Mouse (Mus musculus) megakaryocyte-erythroid progenitor cell, adult 5 weeks (primary cell): ENCODE measurements around the gene Aspscr1. TPM values are rescaled to one million over a fixed set of nuclear protein-coding genes. Genes with fewer than 3 reads are reported as not detected.

Source experiments
- polyA plus RNA-seq: library from polyadenylated mRNA; stranded (reverse); fragments of >175 nt; gene quantifications from 2 replicates; pipeline ENCODE4 v1.2.3, GENCODE M21; 2012

Gene Aspscr1
- polyA plus RNA-seq: 360 and 376 TPM in 2 replicates

GRCm38 (mm10) chr11:120672687-120673593, at the start of gene Aspscr1:
Gene Aspscr1 (plus strand): TSS chr11:120672973.

GRCm38 (mm10) chr11:120625152-120625775, 47.5 kb upstream of the Aspscr1 start, which contains the start of gene Sirt7:
Gene Sirt7 (minus strand): TSS chr11:120625240.

GRCm38 (mm10) chr11:120633520-120634343, 39.0 kb upstream of the Aspscr1 start, which contains the start of gene Mafg:
Gene Mafg (minus strand): TSS chr11:120633600.

GRCm38 (mm10) chr11:120643601-120643987, 29.2 kb upstream of the Aspscr1 start, which contains the start of gene Pycr1:
Gene Pycr1 (minus strand): TSS chr11:120643769.

GRCm38 (mm10) chr11:120648001-120648476, 24.7 kb upstream of the Aspscr1 start, which contains the start of gene Myadml2:
Gene Myadml2 (minus strand): TSS chr11:120648158.

GRCm38 (mm10) chr11:120661076-120661460, 11.7 kb upstream of the Aspscr1 start, which contains the start of gene Notum:
Gene Notum (minus strand): TSS chr11:120661175.

GRCm38 (mm10) chr11:120713580-120714518, 41.1 kb downstream of the Aspscr1 start, which contains the start of the genes Cenpx and Lrrc45:
Gene Cenpx (minus strand): TSS chr11:120713738.
Gene Lrrc45 (plus strand): TSS chr11:120713925.

GRCm38 (mm10) chr11:120721124-120722066, 48.6 kb downstream of the Aspscr1 start, which contains the start of gene Rac3:
Gene Rac3 (plus strand): TSS chr11:120721470.

GRCm38 (mm10) chr11:120727169-120727527, 54.4 kb downstream of the Aspscr1 start, which contains the start of gene Dcxr:
Gene Dcxr (minus strand): TSS chr11:120727281.

GRCm38 (mm10) chr11:120731858-120732680, 59.3 kb downstream of the Aspscr1 start, which contains the start of gene Cbr2:
Gene Cbr2 (minus strand): TSS chr11:120732114.

Other genes with a start within 250 kb of the Aspscr1 start
- 48.3 and 52.9 TPM in 2 replicates for gene Nploc4, start 235.3 kb upstream of the Aspscr1 start, polyA plus RNA-seq
- gene Tspan10, start 230.3 kb upstream of the Aspscr1 start, polyA plus RNA-seq: 0.06 and 0.08 TPM in 2 replicates
- gene Pde6g, start 219.5 kb upstream of the Aspscr1 start, polyA plus RNA-seq: 0.02 TPM in 1 of 2 replicates, not detected in the other
- 9.0 and 9.9 TPM in 2 replicates for gene Oxld1, start 214.9 kb upstream of the Aspscr1 start, polyA plus RNA-seq
- gene Ccdc137, start 214.9 kb upstream of the Aspscr1 start, polyA plus RNA-seq: 31.2 and 32.6 TPM in 2 replicates
- 22.3 and 23.4 TPM in 2 replicates for gene Arl16, start 205.4 kb upstream of the Aspscr1 start, polyA plus RNA-seq
- 467 and 483 TPM in 2 replicates for gene Mrpl12, start 188.4 kb upstream of the Aspscr1 start, polyA plus RNA-seq
- 47.2 and 58.4 TPM in 2 replicates for gene Slc25a10, start 181.1 kb upstream of the Aspscr1 start, polyA plus RNA-seq
- not detected in 2 replicates for gene Gcgr, start 142.3 kb upstream of the Aspscr1 start, polyA plus RNA-seq
- gene Mcrip1, start 123.2 kb upstream of the Aspscr1 start, polyA plus RNA-seq: 170 and 188 TPM in 2 replicates
- 0.24 TPM in 1 of 2 replicates, not detected in the other for gene Ppp1r27, start 121.8 kb upstream of the Aspscr1 start, polyA plus RNA-seq
- 1,164 and 1,680 TPM in 2 replicates for gene P4hb, start 99.7 kb upstream of the Aspscr1 start, polyA plus RNA-seq
- 1,098 and 1,284 TPM in 2 replicates for gene Arhgdia, start 91.3 kb upstream of the Aspscr1 start, polyA plus RNA-seq
- 339 and 360 TPM in 2 replicates for gene Alyref, start 74.6 kb upstream of the Aspscr1 start, polyA plus RNA-seq
- 111 and 156 TPM in 2 replicates for gene Anapc11, start 74.6 kb upstream of the Aspscr1 start, polyA plus RNA-seq
- gene Npb, start 64.5 kb upstream of the Aspscr1 start, polyA plus RNA-seq: 1.6 and 2.9 TPM in 2 replicates
- gene Pcyt2, start 55.0 kb upstream of the Aspscr1 start, polyA plus RNA-seq: 93.8 and 116 TPM in 2 replicates
- 246 and 280 TPM in 2 replicates for gene Sirt7, start 47.7 kb upstream of the Aspscr1 start, polyA plus RNA-seq
- gene Mafg, start 39.4 kb upstream of the Aspscr1 start, polyA plus RNA-seq: 51.4 and 66.1 TPM in 2 replicates
- 1.2 and 1.5 TPM in 2 replicates for gene Pycr1, start 29.2 kb upstream of the Aspscr1 start, polyA plus RNA-seq
- gene Myadml2, start 24.8 kb upstream of the Aspscr1 start, polyA plus RNA-seq: 0.05 TPM in 1 of 2 replicates, not detected in the other
- 0.17 and 0.18 TPM in 2 replicates for gene Notum, start 11.8 kb upstream of the Aspscr1 start, polyA plus RNA-seq
- gene Cenpx, start 40.8 kb downstream of the Aspscr1 start, polyA plus RNA-seq: 97.1 and 99.7 TPM in 2 replicates
- gene Lrrc45, start 41.0 kb downstream of the Aspscr1 start, polyA plus RNA-seq: 59.1 and 87.9 TPM in 2 replicates
- gene Rac3, start 48.5 kb downstream of the Aspscr1 start, polyA plus RNA-seq: 5.4 and 8.3 TPM in 2 replicates
- 32.0 and 32.8 TPM in 2 replicates for gene Dcxr, start 54.3 kb downstream of the Aspscr1 start, polyA plus RNA-seq
- not detected in 2 replicates for gene Cbr2, start 59.1 kb downstream of the Aspscr1 start, polyA plus RNA-seq
- 38.6 and 45.6 TPM in 2 replicates for gene Hmga1b, start 89.8 kb downstream of the Aspscr1 start, polyA plus RNA-seq
- gene Rfng, start 111.2 kb downstream of the Aspscr1 start, polyA plus RNA-seq: 54.4 and 68.5 TPM in 2 replicates
- 52.0 and 53.8 TPM in 2 replicates for gene Gps1, start 111.3 kb downstream of the Aspscr1 start, polyA plus RNA-seq
- 131 and 148 TPM in 2 replicates for gene Dus1l, start 123.4 kb downstream of the Aspscr1 start, polyA plus RNA-seq
- 256 and 260 TPM in 2 replicates for gene Fasn, start 151.6 kb downstream of the Aspscr1 start, polyA plus RNA-seq